Mouse (Mus musculus): ENCODE results near the gene Clec2l. TPM values are rescaled to one million over a fixed set of nuclear protein-coding genes. Genes with fewer than 3 reads are reported as not detected.
A peak's percentile ranks its signal among the peaks of the same experiment; 100 is the strongest.

Clec2l gene
- polyA plus RNA-seq, 1 experiment from 2014 or later: 3.1 TPM

DNA sequence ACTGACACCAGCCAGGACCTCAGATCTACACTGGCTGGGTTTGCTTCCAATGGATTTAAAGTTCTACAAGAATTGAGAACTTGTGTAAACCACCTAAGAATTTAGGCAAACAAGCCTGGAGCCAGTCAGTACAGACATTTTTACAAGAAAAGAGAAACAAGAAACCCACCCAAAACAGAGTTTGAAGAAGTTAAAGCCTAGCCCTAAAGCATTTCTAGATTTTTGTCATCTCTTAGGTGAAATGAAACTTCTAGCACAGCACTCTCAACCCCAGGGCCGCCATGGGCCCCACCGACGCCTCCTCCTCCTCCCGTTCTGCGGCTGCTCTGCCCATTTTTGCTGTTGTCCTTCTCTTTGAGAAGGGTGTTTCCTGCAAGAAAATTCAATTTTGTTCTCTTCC, 28.2 kb downstream of the Clec2l start:
- Histone ChIP-seq H3K9ac (replicated peaks; ENCODE audit: low read length) (no peak overlapping the region), H3K27ac (replicated peaks; ENCODE audit: low read depth, low read length) (no peak overlapping the region), H3K4me2 (ENCODE audit: low read depth, low read length) (no peak overlapping the region), H3K4me1 (ENCODE audit: control insufficient read depth, insufficient read depth, low read length) (no peaks in the 10 kb centered on the region), H3K4me3 (ENCODE audit: low read depth, low read length) (no peak overlapping the region), H3K9me3 (replicated peaks; ENCODE audit: control insufficient read depth, low read length) (no peaks in the 10 kb centered on the region), H3K36me3 (replicated peaks; ENCODE audit: control insufficient read depth, insufficient read depth, low read depth, low read length) (peaks cover 4% of the 10 kb centered on the region; the same call in 1 of the 2 replicates), H3K27me3 (ENCODE audit: control insufficient read depth, insufficient read depth, low read length) (no peaks in the 10 kb centered on the region)
- ATAC-seq (replicated peaks; ENCODE audit: insufficient number of reproducible peaks, low FRiP score, low TSS enrichment, low read depth) (no peak), DNase-seq (ENCODE audit: low spot score) (no peak)
- WGBS: 91% methylated on average over 5 of the region's 5 CpGs

DNA sequence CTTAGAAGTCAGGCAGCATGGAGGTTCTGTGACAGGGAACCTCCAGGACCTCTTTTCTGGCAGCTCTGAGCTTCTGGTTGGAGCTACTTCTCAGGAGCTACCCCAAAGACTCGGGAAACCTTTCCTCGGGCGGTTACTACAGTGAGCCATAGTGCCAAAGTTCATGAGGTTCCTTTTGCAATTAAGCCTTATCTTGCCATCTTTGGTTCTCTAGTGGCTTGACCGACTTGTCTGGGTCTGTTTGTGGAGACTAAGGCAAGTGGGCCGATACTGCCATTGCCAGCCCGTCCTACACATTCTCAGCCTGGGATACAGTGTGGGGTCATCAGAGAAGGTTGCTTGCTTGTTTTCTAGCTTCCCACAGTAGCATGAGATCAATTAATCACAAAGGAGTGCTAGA, 29.7 kb downstream of the Clec2l start:
- no peak overlapping the region for H3K4me3 ChIP-seq (ENCODE audit: low read depth, low read length)
- 92% methylated on average over 6 of the region's 6 CpGs for WGBS
- peaks cover 4% of the 10 kb centered on the region; the same call in 1 of the 2 replicates for H3K36me3 ChIP-seq (replicated peaks; ENCODE audit: control insufficient read depth, insufficient read depth, low read depth, low read length)
- no peak overlapping the region for H3K4me2 ChIP-seq (ENCODE audit: low read depth, low read length)
- no peaks in the 10 kb centered on the region for H3K9me3 ChIP-seq (replicated peaks; ENCODE audit: control insufficient read depth, low read length)
- no peaks in the 10 kb centered on the region for H3K27me3 ChIP-seq (ENCODE audit: control insufficient read depth, insufficient read depth, low read length)
- H3K4me1 ChIP-seq (ENCODE audit: control insufficient read depth, insufficient read depth, low read length): no peaks in the 10 kb centered on the region
- ATAC-seq (replicated peaks; ENCODE audit: insufficient number of reproducible peaks, low FRiP score, low TSS enrichment, low read depth) (no peak), DNase-seq (ENCODE audit: low spot score) (no peak)
- no peak overlapping the region for H3K9ac ChIP-seq (replicated peaks; ENCODE audit: low read length)
- H3K27ac ChIP-seq (replicated peaks; ENCODE audit: low read depth, low read length): no peak overlapping the region

DNA sequence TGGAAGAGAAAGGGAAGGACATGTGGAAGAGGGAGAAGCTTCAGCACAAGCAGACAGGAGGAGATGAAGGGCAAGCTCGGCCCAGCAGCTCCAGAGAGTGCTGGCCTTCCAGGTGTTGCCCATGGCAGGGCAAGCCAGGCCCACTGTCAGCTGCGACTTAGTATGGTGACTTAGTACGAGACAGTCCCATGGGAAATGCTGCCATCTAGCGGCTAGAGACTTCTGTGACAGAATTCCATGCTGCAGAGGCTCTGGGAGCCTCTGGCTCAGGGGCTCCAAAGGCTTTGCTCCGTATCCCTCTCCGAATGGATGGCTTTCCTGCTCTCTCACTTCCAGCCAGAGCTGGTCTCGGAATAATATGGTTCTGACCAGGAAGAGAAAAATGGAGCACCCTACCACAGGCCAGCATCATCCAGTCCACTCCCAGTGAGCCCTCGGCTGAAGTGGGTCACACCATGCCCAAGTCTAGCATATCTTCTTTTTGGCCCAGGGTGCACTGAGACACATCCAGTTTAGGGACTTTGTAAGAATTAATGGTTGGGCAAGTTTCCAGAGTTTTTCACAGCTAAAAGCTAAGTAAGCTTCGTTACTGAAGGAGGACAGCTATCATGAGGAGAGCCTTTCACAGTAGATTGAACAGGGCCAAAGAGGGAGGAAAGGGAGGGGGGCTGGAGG, 32.6 kb downstream of the Clec2l start:
- Histone ChIP-seq H3K36me3 (replicated peaks; ENCODE audit: control insufficient read depth, insufficient read depth, low read depth, low read length) (peaks cover 9% of the 10 kb centered on the region), H3K9ac (replicated peaks; ENCODE audit: low read length) (no peak overlapping the region), H3K4me2 (ENCODE audit: low read depth, low read length) (no peak overlapping the region), H3K4me1 (ENCODE audit: control insufficient read depth, insufficient read depth, low read length) (no peaks in the 10 kb centered on the region), H3K27ac (replicated peaks; ENCODE audit: low read depth, low read length) (no peak overlapping the region), H3K9me3 (replicated peaks; ENCODE audit: control insufficient read depth, low read length) (no peaks in the 10 kb centered on the region), H3K27me3 (ENCODE audit: control insufficient read depth, insufficient read depth, low read length) (no peaks in the 10 kb centered on the region), H3K4me3 (ENCODE audit: low read depth, low read length) (no peak overlapping the region)
- DNase-seq (ENCODE audit: low spot score) (peak; percentile 92), ATAC-seq (replicated peaks; ENCODE audit: insufficient number of reproducible peaks, low FRiP score, low TSS enrichment, low read depth) (peak; percentile 48; the same call in 1 of the 2 replicates)
- 32% methylated on average over 9 of the region's 9 CpGs for WGBS

DNA sequence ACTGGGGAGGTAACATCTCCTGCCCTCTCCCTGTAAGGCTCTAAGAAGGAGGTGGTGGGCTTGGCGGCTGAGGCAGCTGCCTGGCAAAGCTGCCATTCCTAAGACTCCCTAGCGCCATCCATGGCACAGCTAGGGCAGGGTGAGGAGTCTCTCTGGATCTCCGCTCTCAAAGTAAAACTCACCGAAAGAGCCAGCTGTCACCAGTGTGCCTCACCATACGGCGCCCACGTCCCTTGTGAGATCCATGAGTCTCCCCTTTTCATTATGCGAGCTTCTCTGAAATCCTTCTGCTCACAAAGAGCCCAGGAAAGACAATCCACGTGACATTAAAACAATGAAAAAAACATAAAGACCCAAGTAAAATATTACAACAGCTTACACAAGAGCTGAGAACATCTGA, 33.7 kb downstream of the Clec2l start:
- DNase-seq (ENCODE audit: low spot score) (no peak), ATAC-seq (replicated peaks; ENCODE audit: insufficient number of reproducible peaks, low FRiP score, low TSS enrichment, low read depth) (no peak)
- WGBS: 91% methylated on average over 9 of the region's 9 CpGs
- Histone ChIP-seq H3K27me3 (ENCODE audit: control insufficient read depth, insufficient read depth, low read length) (no peaks in the 10 kb centered on the region), H3K9ac (replicated peaks; ENCODE audit: low read length) (no peak overlapping the region), H3K4me3 (ENCODE audit: low read depth, low read length) (no peak overlapping the region), H3K4me2 (ENCODE audit: low read depth, low read length) (no peak overlapping the region), H3K36me3 (replicated peaks; ENCODE audit: control insufficient read depth, insufficient read depth, low read depth, low read length) (peaks cover 9% of the 10 kb centered on the region), H3K4me1 (ENCODE audit: control insufficient read depth, insufficient read depth, low read length) (no peaks in the 10 kb centered on the region), H3K27ac (replicated peaks; ENCODE audit: low read depth, low read length) (no peak overlapping the region), H3K9me3 (replicated peaks; ENCODE audit: control insufficient read depth, low read length) (no peaks in the 10 kb centered on the region)

DNA sequence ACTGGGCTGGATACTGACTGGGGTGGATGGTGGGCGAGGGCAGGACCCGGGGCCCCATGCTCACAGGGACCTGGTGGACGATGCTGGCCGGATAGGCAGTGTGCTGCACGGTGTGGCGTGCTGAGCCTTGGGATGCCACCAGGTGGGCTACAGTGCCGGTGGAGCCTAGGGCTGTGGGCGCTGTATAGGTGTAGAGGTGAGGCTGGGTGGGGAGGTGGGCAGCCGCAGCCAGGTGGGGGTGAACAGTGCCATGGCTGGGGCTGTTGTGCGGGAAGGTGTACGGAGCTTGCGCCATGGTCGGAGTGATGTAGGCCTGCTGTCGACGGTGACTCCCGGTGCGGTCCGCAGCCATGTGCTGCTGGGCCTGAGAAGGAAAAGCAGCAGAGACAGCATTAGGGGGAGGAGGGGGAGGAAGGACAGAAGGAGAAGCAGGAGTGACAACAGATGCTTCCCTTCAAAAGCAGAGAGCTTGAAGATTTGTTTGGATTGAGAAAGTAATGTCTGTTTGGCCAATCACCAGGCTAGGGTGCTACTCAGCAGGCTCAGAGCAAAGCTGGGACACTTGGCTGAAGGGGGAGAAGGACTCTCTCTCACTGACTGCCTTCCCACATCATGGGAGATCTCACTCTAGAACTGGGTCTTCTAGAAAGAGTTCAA, 35.5 kb downstream of the Clec2l start:
- Histone ChIP-seq H3K4me3 (ENCODE audit: low read depth, low read length) (no peak overlapping the region), H3K9ac (replicated peaks; ENCODE audit: low read length) (no peak overlapping the region), H3K27me3 (ENCODE audit: control insufficient read depth, insufficient read depth, low read length) (no peaks in the 10 kb centered on the region), H3K9me3 (replicated peaks; ENCODE audit: control insufficient read depth, low read length) (no peaks in the 10 kb centered on the region), H3K4me1 (ENCODE audit: control insufficient read depth, insufficient read depth, low read length) (no peaks in the 10 kb centered on the region), H3K27ac (replicated peaks; ENCODE audit: low read depth, low read length) (no peak overlapping the region), H3K4me2 (ENCODE audit: low read depth, low read length) (no peak overlapping the region), H3K36me3 (replicated peaks; ENCODE audit: control insufficient read depth, insufficient read depth, low read depth, low read length) (peaks cover 11% of the 10 kb centered on the region)
- whole genome bisulfite sequencing: 94% methylated on average over 18 of the region's 18 CpGs
- DNase-seq (ENCODE audit: low spot score): no peak
- ATAC-seq (replicated peaks; ENCODE audit: insufficient number of reproducible peaks, low FRiP score, low TSS enrichment, low read depth): no peak

DNA sequence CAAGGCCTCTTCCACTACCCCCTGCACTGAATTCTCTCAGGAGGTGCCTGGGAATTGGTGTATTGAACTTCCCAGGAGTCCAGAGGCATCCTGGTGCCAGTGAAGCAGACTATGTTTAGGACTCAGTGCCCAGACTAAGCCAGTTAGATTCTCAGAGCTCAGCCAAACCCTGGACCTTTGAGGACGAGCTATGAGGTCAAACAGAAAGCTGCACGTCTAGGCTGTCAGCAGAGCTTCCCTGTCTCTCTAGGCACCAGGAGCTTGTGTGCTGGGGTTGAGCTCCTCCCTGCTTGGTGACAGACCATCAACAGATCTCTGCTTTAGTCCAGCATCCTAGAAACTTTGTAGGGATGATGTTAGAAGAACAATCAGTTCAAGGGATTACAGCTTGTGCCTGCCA, 38.6 kb downstream of the Clec2l start:
- ATAC-seq (replicated peaks; ENCODE audit: insufficient number of reproducible peaks, low FRiP score, low TSS enrichment, low read depth) (no peak), DNase-seq (ENCODE audit: low spot score) (no peak)
- no peak overlapping the region for H3K4me2 ChIP-seq (ENCODE audit: low read depth, low read length)
- no peak overlapping the region for H3K27ac ChIP-seq (replicated peaks; ENCODE audit: low read depth, low read length)
- no peak overlapping the region for H3K9ac ChIP-seq (replicated peaks; ENCODE audit: low read length)
- no peaks in the 10 kb centered on the region for H3K9me3 ChIP-seq (replicated peaks; ENCODE audit: control insufficient read depth, low read length)
- H3K4me1 ChIP-seq (ENCODE audit: control insufficient read depth, insufficient read depth, low read length): no peaks in the 10 kb centered on the region
- H3K4me3 ChIP-seq (ENCODE audit: low read depth, low read length): no peak overlapping the region
- no peaks in the 10 kb centered on the region for H3K27me3 ChIP-seq (ENCODE audit: control insufficient read depth, insufficient read depth, low read length)
- peaks cover 7% of the 10 kb centered on the region for H3K36me3 ChIP-seq (replicated peaks; ENCODE audit: control insufficient read depth, insufficient read depth, low read depth, low read length)
- 76% methylated on average over 2 of the region's 2 CpGs for WGBS

DNA sequence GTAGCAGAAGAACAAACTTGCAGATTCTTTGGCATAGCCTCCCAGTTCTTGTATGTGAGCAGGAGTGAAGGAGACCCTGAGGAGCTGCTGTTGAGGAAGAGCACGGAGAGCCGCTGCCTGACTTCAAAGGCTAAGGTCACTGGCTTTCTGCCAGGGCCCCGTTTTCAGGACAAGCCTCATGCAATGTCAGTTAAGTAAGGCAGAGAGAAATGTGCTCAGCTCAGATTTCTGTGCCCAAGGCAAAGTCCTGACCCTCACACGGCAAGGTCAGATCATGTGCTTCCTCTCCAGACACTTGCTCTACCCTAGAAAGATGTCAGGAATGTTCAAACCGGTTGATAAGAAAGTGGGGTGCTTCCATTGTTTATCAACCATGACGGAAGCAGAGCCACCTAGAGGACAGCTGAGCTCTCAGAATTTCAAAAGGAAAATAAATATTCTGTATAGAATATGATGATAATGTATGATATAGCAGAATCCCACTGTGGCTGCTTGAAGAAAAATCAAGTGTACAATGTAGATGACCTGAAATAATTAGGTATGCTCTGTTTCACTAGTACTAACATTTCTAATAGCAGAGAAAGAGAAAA, 40.0 kb downstream of the Clec2l start:
- 34% methylated on average over 6 of the region's 6 CpGs for WGBS
- Histone ChIP-seq H3K27me3 (ENCODE audit: control insufficient read depth, insufficient read depth, low read length) (no peaks in the 10 kb centered on the region), H3K4me2 (ENCODE audit: low read depth, low read length) (no peak overlapping the region), H3K9me3 (replicated peaks; ENCODE audit: control insufficient read depth, low read length) (no peaks in the 10 kb centered on the region), H3K4me3 (ENCODE audit: low read depth, low read length) (no peak overlapping the region), H3K36me3 (replicated peaks; ENCODE audit: control insufficient read depth, insufficient read depth, low read depth, low read length) (peaks cover 7% of the 10 kb centered on the region), H3K27ac (replicated peaks; ENCODE audit: low read depth, low read length) (no peak overlapping the region), H3K4me1 (ENCODE audit: control insufficient read depth, insufficient read depth, low read length) (no peaks in the 10 kb centered on the region), H3K9ac (replicated peaks; ENCODE audit: low read length) (no peak overlapping the region)
- DNase-seq (ENCODE audit: low spot score) (peak; percentile 25), ATAC-seq (replicated peaks; ENCODE audit: insufficient number of reproducible peaks, low FRiP score, low TSS enrichment, low read depth) (no peak)

DNA sequence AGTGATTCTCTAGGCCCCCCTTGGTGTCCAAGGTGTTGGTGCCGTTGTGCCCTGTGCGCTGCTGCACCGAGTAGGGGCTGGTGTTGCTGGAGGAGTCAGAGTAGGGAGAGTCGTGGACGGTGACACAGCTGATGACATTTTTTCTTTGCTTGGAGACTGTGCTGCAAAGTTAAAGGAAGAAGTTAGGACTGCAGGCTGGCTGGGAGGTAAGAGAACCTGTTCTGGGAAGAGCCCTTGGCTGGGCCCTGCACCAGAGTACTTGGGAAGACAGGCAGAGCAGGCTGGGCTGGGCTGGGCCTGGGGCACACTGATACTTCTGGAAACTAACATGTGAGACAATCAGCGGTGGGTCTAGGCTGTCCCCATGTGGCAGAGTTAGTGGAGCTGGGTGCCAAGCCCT, 40.7 kb downstream of the Clec2l start:
- H3K36me3 ChIP-seq (replicated peaks; ENCODE audit: control insufficient read depth, insufficient read depth, low read depth, low read length): peaks cover 3% of the 10 kb centered on the region

More for the DNA sequence above, 40.7 kb downstream of the Clec2l start:
- Histone ChIP-seq H3K4me2 (ENCODE audit: low read depth, low read length) (no peak overlapping the region), H3K27ac (replicated peaks; ENCODE audit: low read depth, low read length) (no peak overlapping the region), H3K9me3 (replicated peaks; ENCODE audit: control insufficient read depth, low read length) (no peaks in the 10 kb centered on the region), H3K9ac (replicated peaks; ENCODE audit: low read length) (no peak overlapping the region), H3K4me1 (ENCODE audit: control insufficient read depth, insufficient read depth, low read length) (no peaks in the 10 kb centered on the region), H3K4me3 (ENCODE audit: low read depth, low read length) (no peak overlapping the region), H3K27me3 (ENCODE audit: control insufficient read depth, insufficient read depth, low read length) (no peaks in the 10 kb centered on the region)
- ATAC-seq (replicated peaks; ENCODE audit: insufficient number of reproducible peaks, low FRiP score, low TSS enrichment, low read depth) (no peak; the same call in 1 of the 2 replicates), DNase-seq (ENCODE audit: low spot score) (no peak)
- 87% methylated on average over 6 of the region's 6 CpGs for WGBS
